Mouse (Mus musculus) fibroblast of lung, adult 2 months (primary cell): Measurements from ENCODE around the gene Fdxr.

ENCODE experiments used
- DNase-seq: peaks from one replicate; pipeline ENCODE4 v3.0.0-alpha.2; 2011; ENCODE audit warnings: low read depth

The Fdxr gene

GRCm38 (mm10) chr11:115236570-115236969, 40.3 kb downstream of the Fdxr start:
- DNase-seq = no peak

DNA sequence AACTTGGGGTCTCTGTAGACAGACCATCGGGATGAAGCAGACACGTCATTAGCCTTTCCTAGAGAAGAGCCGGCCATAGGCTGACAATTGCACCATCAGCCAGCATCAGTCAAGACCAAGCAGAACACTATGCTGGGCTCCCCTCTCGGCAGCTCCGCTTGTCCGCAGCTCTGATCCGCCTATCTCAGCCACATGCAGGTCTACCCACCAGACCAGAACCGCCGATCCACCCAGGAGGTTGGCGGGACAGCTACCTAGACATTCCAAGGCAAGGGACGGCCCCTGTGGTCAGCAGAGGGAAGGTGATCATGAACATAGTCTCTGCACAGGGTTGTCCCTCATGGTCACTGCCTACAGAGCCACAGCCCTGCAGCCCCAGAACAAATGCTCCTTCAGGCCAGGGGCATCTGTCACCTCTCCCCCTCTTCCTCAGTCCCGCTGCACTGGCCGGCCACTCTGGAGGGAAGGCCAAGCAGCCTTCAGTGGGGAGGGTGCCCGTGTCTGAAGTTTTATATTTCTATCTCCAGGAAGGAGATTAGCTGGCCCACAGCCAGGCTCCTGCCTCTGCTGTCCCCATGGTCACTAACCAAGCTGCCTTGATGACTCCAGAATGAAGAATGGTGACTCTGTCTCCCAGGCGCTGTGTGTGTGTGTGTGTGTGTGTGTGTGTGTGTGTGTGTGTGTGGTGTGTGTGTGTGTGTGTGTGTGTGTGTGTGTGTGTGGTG, 42.4 kb downstream of the Fdxr start:
- DNase-seq = no peak

DNA sequence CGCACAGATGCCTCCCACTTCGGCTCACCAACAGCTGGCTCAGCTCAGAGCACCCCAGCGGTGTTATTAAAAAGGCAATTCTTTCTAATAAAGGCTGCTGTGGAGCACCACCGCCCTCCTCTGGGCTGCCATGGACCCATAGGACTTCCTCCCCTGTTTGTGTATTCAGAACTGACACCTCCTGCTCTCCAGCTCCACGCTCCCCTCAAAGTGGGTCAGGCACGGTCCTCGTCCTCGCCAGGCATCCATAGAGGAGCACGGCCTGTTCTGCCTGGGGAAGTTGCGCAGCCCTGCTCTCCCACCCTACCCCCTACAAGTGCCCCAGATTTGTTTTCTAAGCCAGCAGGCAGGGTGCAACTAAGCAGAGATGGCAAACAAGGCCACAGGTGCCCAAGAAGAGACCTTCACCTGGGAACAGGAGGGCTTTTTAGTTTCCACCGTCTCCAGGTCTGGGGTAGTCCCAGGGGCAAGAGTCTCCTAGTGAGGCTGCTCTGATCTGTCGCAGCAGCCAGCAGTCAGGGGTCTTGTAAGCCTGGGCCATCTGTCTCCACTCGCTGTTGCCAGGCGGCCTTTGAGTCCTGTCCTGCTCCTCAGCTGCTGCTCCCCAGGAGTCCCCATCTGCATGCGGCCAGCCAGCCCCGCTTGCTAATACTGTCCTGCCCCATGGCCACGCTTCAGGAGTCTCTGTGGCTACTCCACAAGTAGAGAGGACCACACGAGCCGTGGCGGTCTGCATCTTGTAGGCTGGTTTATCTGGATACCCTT, 43.1 kb downstream of the Fdxr start:
- no peak for DNase-seq

GRCm38 (mm10) chr11:115232889-115233288, 44.0 kb downstream of the Fdxr start:
- DNase-seq = no peak

- DNase-seq = no peak
Measured at GRCm38 (mm10) chr11:115231924-115232323, 44.9 kb downstream of the Fdxr start.

- DNase-seq = no peak
Measured at GRCm38 (mm10) chr11:115231168-115231915, 45.5 kb downstream of the Fdxr start.

GRCm38 (mm10) chr11:115229021-115229930, 47.6 kb downstream of the Fdxr start:
- no peak for DNase-seq

- no peak for DNase-seq
Measured at GRCm38 (mm10) chr11:115228430-115228829, 48.4 kb downstream of the Fdxr start.

DNA sequence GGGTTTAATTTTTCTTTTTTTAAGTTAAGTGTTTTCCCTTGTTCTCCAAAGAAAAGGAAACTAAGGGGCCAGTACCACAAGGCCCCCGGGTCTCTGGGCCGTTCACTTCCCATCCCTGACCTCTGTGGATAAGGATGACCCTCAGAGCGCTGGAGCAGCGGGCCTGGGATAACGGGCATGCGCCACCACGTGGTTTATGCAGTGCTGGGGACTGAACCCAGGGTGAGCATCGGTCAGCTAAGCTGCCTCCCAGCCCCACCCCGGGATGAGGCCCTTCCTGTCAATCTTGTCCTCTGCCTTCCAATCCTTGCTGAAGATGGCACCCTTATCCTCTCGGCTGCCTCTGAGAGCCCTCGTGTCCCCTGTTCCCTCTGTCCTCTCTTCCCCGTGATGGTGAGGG, 49.2 kb downstream of the Fdxr start:
- no peak for DNase-seq

GRCm38 (mm10) chr11:115226811-115227491, 49.9 kb downstream of the Fdxr start:
- DNase-seq = no peak

- DNase-seq = no peak
Measured at GRCm38 (mm10) chr11:115225301-115225700, 51.5 kb downstream of the Fdxr start.

DNA sequence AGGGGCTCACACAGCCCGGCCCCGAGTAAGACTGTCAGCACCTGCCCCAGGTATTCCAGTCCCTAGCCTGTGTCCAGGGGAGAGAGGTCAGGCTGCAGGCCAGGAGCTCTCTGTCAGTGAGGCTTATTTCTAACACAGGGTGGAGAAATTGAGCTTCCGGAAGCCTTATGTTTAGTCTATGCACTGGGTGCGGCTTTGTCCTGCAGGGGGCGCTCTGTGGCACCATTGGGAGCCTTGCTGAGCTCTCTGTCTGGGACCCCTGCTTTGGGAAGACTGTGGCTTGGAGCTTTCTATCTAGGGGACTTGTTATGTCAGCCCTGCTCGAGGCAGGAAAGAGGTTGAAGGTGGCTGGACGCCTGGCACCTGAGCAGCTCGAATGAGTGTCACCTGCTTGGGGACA, 52.0 kb downstream of the Fdxr start:
- DNase-seq = no peak

- DNase-seq = no peak
Measured at GRCm38 (mm10) chr11:115223877-115224276, 53.0 kb downstream of the Fdxr start.

- no peak for DNase-seq
Measured at GRCm38 (mm10) chr11:115223451-115223850, 53.4 kb downstream of the Fdxr start.

DNA sequence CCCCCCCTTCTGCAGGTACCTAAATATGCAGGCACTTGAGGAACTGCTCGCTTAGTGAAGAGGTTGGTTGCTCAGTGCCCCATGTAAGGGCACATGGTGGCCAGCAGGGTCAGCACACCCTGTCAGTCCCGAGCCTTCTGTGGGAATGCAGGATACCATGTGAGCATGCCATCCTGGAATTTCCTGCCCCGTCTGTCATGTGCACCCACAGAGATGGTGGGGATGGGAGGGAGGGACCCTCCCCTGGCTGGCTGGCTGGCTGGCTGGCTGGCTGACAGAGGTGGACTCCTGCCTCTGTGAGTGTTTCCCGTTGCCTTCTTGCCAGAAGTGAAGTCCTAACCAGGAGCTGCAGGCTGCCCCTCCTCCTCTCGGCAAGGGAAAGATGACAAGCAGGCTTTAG, 54.3 kb downstream of the Fdxr start:
- no peak for DNase-seq

GRCm38 (mm10) chr11:115222077-115222476, 54.8 kb downstream of the Fdxr start:
- DNase-seq = no peak

DNA sequence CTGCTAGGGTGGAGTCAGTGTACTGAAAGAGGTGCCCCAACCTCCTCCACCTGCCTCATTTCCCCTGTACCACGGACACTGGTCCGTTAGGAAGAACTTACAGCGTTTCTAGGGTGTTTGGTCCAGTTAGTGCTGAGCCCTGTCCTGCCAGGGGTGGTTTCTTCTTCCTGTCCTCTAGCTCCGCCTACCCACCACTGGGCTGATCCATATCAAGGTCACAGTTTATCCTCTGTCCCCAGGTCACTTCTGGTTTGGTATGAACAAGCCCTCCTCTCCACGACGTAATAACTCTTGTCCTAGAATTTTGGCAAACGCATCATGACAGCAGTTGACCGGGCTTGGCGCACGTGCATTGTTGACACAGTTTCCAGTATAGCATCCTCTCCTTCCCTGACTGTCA, 57.2 kb downstream of the Fdxr start:
- DNase-seq = no peak

DNA sequence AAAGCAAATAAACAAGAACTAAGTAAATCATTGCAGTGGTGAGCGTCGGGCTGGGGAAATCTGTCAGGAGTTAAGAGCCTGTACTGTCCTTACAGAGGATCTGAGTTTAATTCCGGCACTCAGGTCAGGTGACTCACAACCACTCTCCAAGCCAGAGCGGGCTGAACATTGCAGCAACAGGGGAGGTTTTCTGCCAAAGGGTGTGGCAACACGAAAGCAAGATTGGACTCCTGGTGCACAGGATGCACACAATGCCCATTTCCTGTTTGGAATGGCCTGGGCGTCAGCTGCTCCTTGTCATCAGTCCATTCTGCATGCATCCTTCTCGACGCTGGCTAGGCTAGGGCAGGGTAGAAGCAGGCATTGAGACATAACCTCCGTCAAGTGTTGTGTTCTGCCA, 57.6 kb downstream of the Fdxr start:
- peak; percentile 54 for DNase-seq
